Mouse (Mus musculus): ENCODE results near the gene Slc16a7.

DNA sequence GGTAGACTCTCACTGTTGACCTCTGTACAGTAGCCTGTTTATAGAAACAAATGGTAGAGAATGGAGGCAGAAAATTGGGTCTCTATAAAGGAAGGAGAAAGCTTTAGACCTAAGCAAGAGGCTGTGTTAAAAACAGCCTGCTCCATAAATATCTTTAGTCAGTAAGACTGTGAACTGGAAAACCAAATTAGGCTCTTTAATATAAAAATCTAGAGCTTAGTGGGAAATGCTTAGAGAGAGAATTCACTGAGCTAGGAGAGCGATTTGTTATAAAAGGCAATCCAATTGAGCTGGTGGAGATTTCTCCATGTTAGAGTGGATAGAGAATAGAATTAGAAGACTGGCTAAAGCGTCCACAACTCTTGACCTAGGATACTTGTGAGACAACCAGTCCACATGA lies 211.5 kb downstream of the Slc16a7 start:
- no peak for TF ChIP-seq NRF1 (IDR thresholded peaks at IDR 0.05; ENCODE audit: insufficient read depth, low read depth, low read length, poor library complexity, severe bottlenecking)
- no peak for TF ChIP-seq USF2 (IDR thresholded peaks at IDR 0.05; ENCODE audit: borderline replicate concordance in 1 of 2, insufficient read depth in 1 of 2, low read depth in 1 of 2, low read length in 2 of 2)
- TF ChIP-seq RAD21 (IDR thresholded peaks at IDR 0.05; ENCODE audit: low read depth, low read length) = no peak
- no peak for TF ChIP-seq ZNF384 (IDR thresholded peaks at IDR 0.05; ENCODE audit: low read depth, low read length)
- no peak for TF ChIP-seq NELFE (IDR thresholded peaks at IDR 0.05; ENCODE audit: low read depth, low read length)
- TF ChIP-seq EP300 (IDR thresholded peaks at IDR 0.05; ENCODE audit: low read depth in 1 of 2, low read length in 2 of 2) = no peak
- no peak for TF ChIP-seq TCF12 (IDR thresholded peaks at IDR 0.05; ENCODE audit: low read depth, low read length)

Data from MEL (cell line).